11 mouse cellular contexts compared by ENCODE assay signal in the genomic region with DNA sequence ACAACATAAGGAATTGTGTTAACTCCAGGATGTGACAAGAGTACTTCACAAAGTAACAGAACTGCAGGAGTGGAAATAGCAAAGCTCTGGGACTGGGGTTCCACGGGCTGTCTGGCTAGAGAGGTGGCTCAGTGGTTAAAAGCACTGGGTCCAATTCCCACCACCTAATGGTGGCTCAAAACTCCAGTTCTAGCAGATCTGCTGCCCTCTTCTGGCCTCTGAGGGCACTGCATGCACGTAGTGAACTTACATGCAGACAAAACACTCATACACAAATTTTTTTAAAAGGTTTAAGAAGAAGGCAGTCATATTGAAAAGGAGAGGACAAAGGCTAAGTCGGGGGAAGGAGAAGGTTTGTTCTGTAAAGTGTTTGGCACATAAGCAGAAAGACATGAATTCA. TPM values are rescaled to one million over a fixed set of nuclear protein-coding genes. Genes with fewer than 3 reads are reported as not detected.
DNase-seq lines count a peak whose midpoint lies in the region; ATAC-seq and TF ChIP-seq lines count a peak whose summit lies in the region.
"Had no signal": no experiment of that assay in that cellular context is flagged by ENCODE, and none has a peak within 500 bp of the region (broad histone marks: within the 10 kb centered on the region; RNA-seq: fewer than 3 reads in every experiment).

No protein-coding gene starts in this region.

- H3K9ac ChIP-seq in forebrain, postnatal 0 days, result no peak overlapping the region
- no peak overlapping the region for H3K9ac ChIP-seq in forebrain, embryonic 14.5 days (ENCODE audit: low read length)
- H3K9ac ChIP-seq in lung, embryonic 14.5 days, result no peak overlapping the region
- no peak overlapping the region for H3K9ac ChIP-seq in stomach, postnatal 0 days (ENCODE audit: low read length)
- H3K9ac ChIP-seq: liver, embryonic 13.5 days had no signal

- no peak overlapping the region for H3K4me3 ChIP-seq in forebrain, postnatal 0 days (ENCODE audit: low read depth, low read length)
- H3K4me3 ChIP-seq in forebrain, embryonic 14.5 days (ENCODE audit: low read depth, low read length), result no peak overlapping the region
- no peak overlapping the region for H3K4me3 ChIP-seq in lung, embryonic 14.5 days (ENCODE audit: low read depth, low read length)
- no peak overlapping the region for H3K4me3 ChIP-seq in stomach, postnatal 0 days (ENCODE audit: low read depth, low read length)
- H3K4me3 ChIP-seq: heart, embryonic 10.5 days; liver, embryonic 13.5 days had no signal

- no peak for TF ChIP-seq EP300 in stomach, postnatal 0 days (optimal IDR thresholded peaks at IDR 0.05)

- peak; percentile 52 for TF ChIP-seq CTCF in forebrain, postnatal 0 days (IDR thresholded peaks at IDR 0.05; ENCODE audit: low read depth)
- peak; percentile 58 for TF ChIP-seq CTCF in lung, embryonic 14.5 days (IDR thresholded peaks at IDR 0.05; ENCODE audit: low read depth)
- peak; percentile 58 for TF ChIP-seq CTCF in stomach, postnatal 0 days (IDR thresholded peaks at IDR 0.05; ENCODE audit: low read depth)

- ATAC-seq in forebrain, postnatal 0 days, result no peak
- ATAC-seq in forebrain, embryonic 14.5 days, result no peak
- ATAC-seq in lung, embryonic 14.5 days (ENCODE audit: insufficient read depth), result no peak
- no peak for ATAC-seq in stomach, postnatal 0 days (ENCODE audit: low FRiP score, low TSS enrichment)

- peaks cover 17% of the 10 kb centered on the region for H3K36me3 ChIP-seq in forebrain, postnatal 0 days (ENCODE audit: insufficient read depth)
- 0 out of 2 replicates have a peak, but pooled peaks cover 5% of the 10 kb centered on the region for H3K36me3 ChIP-seq in forebrain, embryonic 14.5 days (ENCODE audit: control insufficient read depth, insufficient read depth, low read length)
- no peaks in the 10 kb centered on the region for H3K36me3 ChIP-seq in lung, embryonic 14.5 days (ENCODE audit: insufficient read depth)
- H3K36me3 ChIP-seq in stomach, postnatal 0 days (ENCODE audit: control insufficient read depth, insufficient read depth, low read length), result no peaks in the 10 kb centered on the region
- H3K36me3 ChIP-seq: heart, embryonic 10.5 days had no signal

- no peaks in the 10 kb centered on the region for H3K9me3 ChIP-seq in forebrain, postnatal 0 days (ENCODE audit: low read length)
- no peaks in the 10 kb centered on the region for H3K9me3 ChIP-seq in forebrain, embryonic 14.5 days (replicated peaks; ENCODE audit: control insufficient read depth, low read length)
- no peaks in the 10 kb centered on the region for H3K9me3 ChIP-seq in lung, embryonic 14.5 days (ENCODE audit: low read depth, low read length)
- H3K9me3 ChIP-seq in stomach, postnatal 0 days (ENCODE audit: control insufficient read depth, low read length), result no peaks in the 10 kb centered on the region
- H3K9me3 ChIP-seq: heart, embryonic 10.5 days; liver, embryonic 13.5 days had no signal

- no peaks in the 10 kb centered on the region for H3K27me3 ChIP-seq in forebrain, postnatal 0 days (ENCODE audit: insufficient read depth, low read length)
- no peaks in the 10 kb centered on the region for H3K27me3 ChIP-seq in forebrain, embryonic 14.5 days (replicated peaks; ENCODE audit: control insufficient read depth, insufficient read depth, low read length)
- no peaks in the 10 kb centered on the region for H3K27me3 ChIP-seq in lung, embryonic 14.5 days (ENCODE audit: insufficient read depth, low read length)
- H3K27me3 ChIP-seq in stomach, postnatal 0 days (ENCODE audit: control insufficient read depth, insufficient read depth, low read length), result no peaks in the 10 kb centered on the region
- H3K27me3 ChIP-seq: liver, embryonic 13.5 days had no signal

- 77% methylated on average over 3 of the region's 3 CpGs for WGBS in forebrain, postnatal 0 days
- WGBS in forebrain, embryonic 14.5 days, result 82% methylated on average over 3 of the region's 3 CpGs
- 66% methylated on average over 3 of the region's 3 CpGs for WGBS in lung, embryonic 14.5 days
- WGBS in stomach, postnatal 0 days, result 80% methylated on average over 3 of the region's 3 CpGs

- no peak overlapping the region for H3K4me2 ChIP-seq in forebrain, postnatal 0 days (ENCODE audit: low read depth)
- H3K4me2 ChIP-seq in forebrain, embryonic 14.5 days (ENCODE audit: low read length), result no peak overlapping the region
- no peak overlapping the region for H3K4me2 ChIP-seq in lung, embryonic 14.5 days
- no peak overlapping the region for H3K4me2 ChIP-seq in stomach, postnatal 0 days (replicated peaks; ENCODE audit: low read depth)
- H3K4me2 ChIP-seq: liver, embryonic 13.5 days had no signal

- no peak for DNase-seq in forebrain, postnatal 0 days
- DNase-seq in forebrain, embryonic 14.5 days (ENCODE audit: low spot score), result no peak
- DNase-seq in lung, embryonic 14.5 days, result peak; percentile 36
- no peak for DNase-seq in lung, postnatal 25 days (ENCODE audit: low spot score)
- DNase-seq in R1 (ENCODE audit: low read depth, low spot score), result peak; percentile 73
- DNase-seq in stomach, postnatal 0 days (ENCODE audit: low spot score), result no peak
- no peak for DNase-seq in layer of hippocampus, adult 9-11 months
- no peak for DNase-seq in gastrocnemius, adult 18-20 months (ENCODE audit: low spot score)
- DNase-seq: cerebellum, adult 8-10 months; liver, embryonic 13.5 days had no signal

- no peak overlapping the region for H3K27ac ChIP-seq in forebrain, postnatal 0 days (ENCODE audit: low read depth, low read length)
- H3K27ac ChIP-seq in forebrain, embryonic 14.5 days (ENCODE audit: low read depth, low read length), result no peak overlapping the region
- H3K27ac ChIP-seq in lung, embryonic 14.5 days (ENCODE audit: low read depth), result no peak overlapping the region
- no peak overlapping the region for H3K27ac ChIP-seq in stomach, postnatal 0 days (replicated peaks)
- H3K27ac ChIP-seq: heart, embryonic 10.5 days; liver, embryonic 13.5 days had no signal

- H3K4me1 ChIP-seq in forebrain, postnatal 0 days (ENCODE audit: insufficient read depth), result no peaks in the 10 kb centered on the region
- no peaks in the 10 kb centered on the region for H3K4me1 ChIP-seq in forebrain, embryonic 14.5 days (ENCODE audit: control insufficient read depth, insufficient read depth, low read length)
- H3K4me1 ChIP-seq in lung, embryonic 14.5 days (ENCODE audit: insufficient read depth), result no peaks in the 10 kb centered on the region
- H3K4me1 ChIP-seq in stomach, postnatal 0 days (replicated peaks; ENCODE audit: control insufficient read depth, insufficient read depth), result no peaks in the 10 kb centered on the region
- H3K4me1 ChIP-seq: liver, embryonic 13.5 days had no signal

RNA-seq across cellular contexts. Expression of a gene that starts 57.8 kb away (rescaled TPM):
- 14.5 and 18.9 TPM in 2 replicates for total RNA-seq in forebrain, postnatal 0 days (2014; rRNA removed)
- polyA plus RNA-seq in forebrain, postnatal 0 days (2015; fragmentation: Nextera tagmentation; extraction: Ambion mirVana), result 18.9 and 19.1 TPM in 2 replicates
- polyA plus RNA-seq in forebrain, embryonic 14.5 days (2014; fragmentation: Nextera tagmentation; extraction: Ambion mirVana), result 21.1 and 21.8 TPM in 2 replicates
- 20.5 and 21.6 TPM in 2 replicates for polyA plus RNA-seq in lung, embryonic 14.5 days (2014; fragmentation: Nextera tagmentation; extraction: Ambion mirVana)
- polyA plus RNA-seq in stomach, postnatal 0 days (2015; fragmentation: Nextera tagmentation; extraction: Ambion mirVana), result 14.0 and 15.0 TPM in 2 replicates
- total RNA-seq in gastrocnemius, adult 18-20 months (2021), result 1 to 10 TPM; 7.9 to 9.0 TPM

Comparison
In these comparisons a context has a peak if more than half of its experiments do, and no peak if none do; other contexts are left out.
1. DNase-seq: peak in lung, embryonic 14.5 days (single experiment) and R1 (single experiment); none in forebrain, postnatal 0 days (single experiment), forebrain, embryonic 14.5 days (single experiment), lung, postnatal 25 days (single experiment), stomach, postnatal 0 days (single experiment), layer of hippocampus, adult 9-11 months (single experiment) and gastrocnemius, adult 18-20 months (single experiment).
2. Peak in every context shown above with its lines, with median percentiles within 50 percentile points of each other: CTCF ChIP-seq.